Mouse (Mus musculus): ENCODE measurements around the gene Sgk2. TPM values are rescaled to one million over a fixed set of nuclear protein-coding genes. Genes with fewer than 3 reads are reported as not detected.
A peak's percentile ranks its signal among the peaks of the same experiment; 100 is the strongest.

Gene Sgk2
- polyA plus RNA-seq, 1 experiment from 2014 or later = 0.33 TPM

DNA sequence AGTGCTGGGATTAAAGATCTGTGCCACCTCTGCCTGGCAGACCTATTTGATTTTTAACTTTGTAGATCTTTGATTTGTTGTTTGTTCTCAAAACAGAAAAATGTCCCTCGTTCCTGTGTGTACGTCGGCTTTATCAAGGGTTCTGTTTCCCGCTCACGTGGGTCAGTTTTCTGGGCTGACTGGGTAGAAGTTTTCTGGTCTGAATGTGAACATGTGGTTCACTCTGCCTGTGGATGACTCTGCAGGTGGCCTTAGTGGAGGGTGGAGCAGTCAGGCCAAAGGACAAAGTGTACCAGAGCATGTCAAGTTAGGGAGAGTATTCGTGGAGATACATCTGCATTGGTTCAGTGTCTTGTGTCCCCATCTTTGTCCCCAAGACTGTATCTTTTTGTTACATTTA, 2.7 kb upstream of the Sgk2 start:
- H3K27ac ChIP-seq = no peak overlapping the region
- no peaks in the 10 kb centered on the region for H3K4me1 ChIP-seq (replicated peaks; ENCODE audit: control insufficient read depth, insufficient read depth, low read length)
- H3K36me3 ChIP-seq (replicated peaks; ENCODE audit: control insufficient read depth, insufficient read depth) = no peaks in the 10 kb centered on the region
- H3K9me3 ChIP-seq (ENCODE audit: control insufficient read depth, low read length) = no peaks in the 10 kb centered on the region
- no peak overlapping the region for H3K9ac ChIP-seq
- no peak for DNase-seq (ENCODE audit: low spot score)
- WGBS = 93% methylated on average over 6 of the region's 6 CpGs
- no peak overlapping the region for H3K4me2 ChIP-seq (replicated peaks)
- ATAC-seq (ENCODE audit: low FRiP score) = no peak
- H3K4me3 ChIP-seq (replicated peaks; ENCODE audit: low read length) = no peak overlapping the region
- H3K27me3 ChIP-seq (ENCODE audit: control insufficient read depth, insufficient read depth, low read length) = no peaks in the 10 kb centered on the region

DNA sequence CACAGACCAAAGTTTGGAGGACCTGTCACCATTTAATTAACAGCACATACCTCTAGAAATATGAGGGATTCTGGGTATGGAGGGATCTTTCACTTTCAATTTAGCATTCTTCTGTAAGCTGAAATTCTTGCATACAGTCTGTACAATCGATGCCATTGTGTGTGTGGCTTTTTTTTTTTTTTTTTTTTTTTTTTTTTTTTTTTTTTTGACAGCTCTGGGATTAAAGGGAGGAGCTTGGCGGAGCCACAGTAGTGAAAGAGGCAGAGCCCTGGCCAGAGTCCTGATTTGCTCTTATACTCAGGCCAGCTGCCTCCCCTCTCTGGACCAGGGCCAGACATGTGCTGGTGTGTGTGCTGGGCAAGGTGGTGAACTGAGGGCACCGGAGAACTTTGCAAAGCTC, 1.2 kb upstream of the Sgk2 start:
- Histone ChIP-seq H3K4me2 (replicated peaks) (no peak overlapping the region), H3K4me1 (replicated peaks; ENCODE audit: control insufficient read depth, insufficient read depth, low read length) (no peaks in the 10 kb centered on the region), H3K4me3 (replicated peaks; ENCODE audit: low read length) (no peak overlapping the region), H3K27ac (no peak overlapping the region), H3K9me3 (ENCODE audit: control insufficient read depth, low read length) (no peaks in the 10 kb centered on the region), H3K27me3 (ENCODE audit: control insufficient read depth, insufficient read depth, low read length) (no peaks in the 10 kb centered on the region), H3K9ac (no peak overlapping the region), H3K36me3 (replicated peaks; ENCODE audit: control insufficient read depth, insufficient read depth) (no peaks in the 10 kb centered on the region)
- DNase-seq (ENCODE audit: low spot score) = peak; percentile 57
- no peak for ATAC-seq (ENCODE audit: low FRiP score)
- WGBS = 59% methylated on average over 3 of the region's 3 CpGs

DNA sequence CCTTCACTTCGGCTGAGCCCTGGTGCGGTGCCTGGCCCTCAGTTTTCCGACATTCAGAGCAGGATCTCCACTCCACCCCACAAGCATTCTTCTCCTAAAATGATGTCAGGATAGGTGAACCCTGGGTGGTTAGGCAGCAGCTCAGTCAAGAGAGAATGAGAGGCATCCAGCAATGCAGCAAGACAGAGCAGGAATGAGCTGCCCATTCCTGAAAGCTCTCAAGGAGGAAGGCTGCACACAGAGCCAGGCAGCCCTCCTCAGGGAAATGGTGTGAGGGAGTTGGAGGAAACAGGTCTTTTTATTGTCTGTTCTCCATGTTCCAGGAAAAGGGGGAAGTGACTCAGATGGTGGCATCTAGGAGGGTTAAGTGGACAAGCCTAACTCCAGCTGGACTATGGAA, 366 bp upstream of the Sgk2 start:
- no peak overlapping the region for H3K4me2 ChIP-seq (replicated peaks)
- H3K9ac ChIP-seq = no peak overlapping the region
- no peaks in the 10 kb centered on the region for H3K27me3 ChIP-seq (ENCODE audit: control insufficient read depth, insufficient read depth, low read length)
- H3K36me3 ChIP-seq (replicated peaks; ENCODE audit: control insufficient read depth, insufficient read depth) = no peaks in the 10 kb centered on the region
- no peak overlapping the region for H3K4me3 ChIP-seq (replicated peaks; ENCODE audit: low read length)
- no peak overlapping the region for H3K27ac ChIP-seq
- DNase-seq (ENCODE audit: low spot score) (no peak), ATAC-seq (ENCODE audit: low FRiP score) (no peak)
- no peaks in the 10 kb centered on the region for H3K9me3 ChIP-seq (ENCODE audit: control insufficient read depth, low read length)
- no peaks in the 10 kb centered on the region for H3K4me1 ChIP-seq (replicated peaks; ENCODE audit: control insufficient read depth, insufficient read depth, low read length)
- 87% methylated on average over 3 of the region's 3 CpGs for WGBS

DNA sequence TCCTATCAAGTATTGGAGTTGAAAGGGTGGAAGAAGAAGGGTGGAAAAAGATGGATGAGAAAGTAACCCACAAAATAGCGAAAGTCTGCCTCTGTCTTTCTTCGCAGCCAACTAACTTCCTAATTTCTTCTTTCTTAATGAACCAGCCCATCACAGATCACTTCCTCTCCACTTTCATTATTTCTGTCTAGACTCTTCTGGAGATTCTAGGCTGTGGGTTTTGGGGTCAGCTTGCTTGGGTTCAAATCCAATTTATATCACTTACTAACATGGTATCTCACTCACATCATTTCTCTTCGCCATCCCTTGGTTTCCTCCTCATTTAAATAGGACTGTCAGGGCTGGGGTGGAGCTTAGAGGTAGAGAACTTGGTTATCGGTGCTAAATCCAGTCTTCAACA, 1.1 kb downstream of the Sgk2 start:
- DNase-seq (ENCODE audit: low spot score) (no peak), ATAC-seq (ENCODE audit: low FRiP score) (no peak)
- Histone ChIP-seq H3K4me2 (replicated peaks) (no peak overlapping the region), H3K4me1 (replicated peaks; ENCODE audit: control insufficient read depth, insufficient read depth, low read length) (no peaks in the 10 kb centered on the region), H3K36me3 (replicated peaks; ENCODE audit: control insufficient read depth, insufficient read depth) (no peaks in the 10 kb centered on the region), H3K4me3 (replicated peaks; ENCODE audit: low read length) (no peak overlapping the region), H3K9me3 (ENCODE audit: control insufficient read depth, low read length) (no peaks in the 10 kb centered on the region), H3K27me3 (ENCODE audit: control insufficient read depth, insufficient read depth, low read length) (no peaks in the 10 kb centered on the region), H3K9ac (no peak overlapping the region), H3K27ac (no peak overlapping the region)
- WGBS = 86% methylated on average over 4 of the region's 4 CpGs

DNA sequence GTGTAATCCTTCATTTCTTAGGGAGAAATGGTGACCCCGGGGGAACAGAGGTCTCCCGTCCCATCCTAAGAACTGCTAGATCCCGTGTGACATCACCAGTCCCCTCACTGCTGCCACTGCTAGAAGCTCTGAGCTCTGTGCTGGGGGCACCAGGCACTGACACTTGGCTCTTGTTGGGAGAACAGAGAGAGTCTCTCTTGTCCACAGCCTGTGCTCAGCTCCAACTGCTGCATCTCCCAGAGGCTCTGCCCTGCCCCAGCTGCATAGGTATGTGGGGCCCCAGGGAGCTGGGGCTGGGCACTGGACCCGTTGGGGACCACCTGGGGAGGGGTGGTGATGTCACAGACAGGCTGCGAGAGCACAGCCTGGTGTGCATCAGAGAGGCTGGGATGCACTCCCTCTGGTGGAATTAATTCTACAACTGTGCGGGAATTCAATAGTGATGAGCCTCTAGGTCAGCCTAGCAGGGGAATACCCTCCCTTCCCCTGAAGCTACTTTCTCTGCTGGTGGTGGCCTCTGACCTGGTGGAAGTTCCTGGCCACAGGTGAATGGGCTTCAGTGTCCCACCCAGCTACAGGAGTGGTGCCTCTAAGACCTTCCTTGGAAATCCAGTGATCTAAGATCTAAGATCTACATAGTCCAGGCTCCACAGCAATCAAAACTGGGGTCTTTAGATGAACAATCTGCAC, 4.4 kb downstream of the Sgk2 start:
- Histone ChIP-seq H3K4me3 (replicated peaks; ENCODE audit: low read length) (no peak overlapping the region), H3K36me3 (replicated peaks; ENCODE audit: control insufficient read depth, insufficient read depth) (no peaks in the 10 kb centered on the region), H3K4me1 (replicated peaks; ENCODE audit: control insufficient read depth, insufficient read depth, low read length) (no peaks in the 10 kb centered on the region), H3K9me3 (ENCODE audit: control insufficient read depth, low read length) (no peaks in the 10 kb centered on the region), H3K27ac (no peak overlapping the region), H3K4me2 (replicated peaks) (no peak overlapping the region), H3K9ac (no peak overlapping the region), H3K27me3 (ENCODE audit: control insufficient read depth, insufficient read depth, low read length) (no peaks in the 10 kb centered on the region)
- no peak for ATAC-seq (ENCODE audit: low FRiP score)
- 40% methylated on average over 6 of the region's 6 CpGs for WGBS
- DNase-seq (ENCODE audit: low spot score) = no peak

DNA sequence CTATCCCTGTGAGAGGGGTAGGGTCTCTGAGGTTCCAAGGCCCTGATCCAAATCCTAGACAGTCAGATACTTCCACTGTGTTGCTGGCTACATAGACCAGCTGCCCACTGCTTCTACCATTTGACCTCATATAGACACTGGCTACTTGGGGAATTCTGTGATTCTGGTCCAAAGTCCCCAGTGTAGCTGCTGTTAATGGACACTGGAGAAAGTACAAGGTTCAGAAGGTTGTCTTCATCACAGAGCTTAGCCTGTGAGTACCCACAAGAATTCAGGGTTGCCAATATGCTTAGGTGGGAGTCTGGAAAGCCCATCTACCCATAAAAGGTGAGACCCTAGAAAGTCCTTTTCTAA, 4.9 kb downstream of the Sgk2 start:
- Histone ChIP-seq H3K4me1 (replicated peaks; ENCODE audit: control insufficient read depth, insufficient read depth, low read length) (no peaks in the 10 kb centered on the region), H3K9ac (no peak overlapping the region), H3K4me2 (replicated peaks) (no peak overlapping the region), H3K4me3 (replicated peaks; ENCODE audit: low read length) (no peak overlapping the region), H3K27me3 (ENCODE audit: control insufficient read depth, insufficient read depth, low read length) (no peaks in the 10 kb centered on the region), H3K36me3 (replicated peaks; ENCODE audit: control insufficient read depth, insufficient read depth) (no peaks in the 10 kb centered on the region), H3K9me3 (ENCODE audit: control insufficient read depth, low read length) (no peaks in the 10 kb centered on the region), H3K27ac (no peak overlapping the region)
- ATAC-seq (ENCODE audit: low FRiP score) (no peak), DNase-seq (ENCODE audit: low spot score) (no peak)

DNA sequence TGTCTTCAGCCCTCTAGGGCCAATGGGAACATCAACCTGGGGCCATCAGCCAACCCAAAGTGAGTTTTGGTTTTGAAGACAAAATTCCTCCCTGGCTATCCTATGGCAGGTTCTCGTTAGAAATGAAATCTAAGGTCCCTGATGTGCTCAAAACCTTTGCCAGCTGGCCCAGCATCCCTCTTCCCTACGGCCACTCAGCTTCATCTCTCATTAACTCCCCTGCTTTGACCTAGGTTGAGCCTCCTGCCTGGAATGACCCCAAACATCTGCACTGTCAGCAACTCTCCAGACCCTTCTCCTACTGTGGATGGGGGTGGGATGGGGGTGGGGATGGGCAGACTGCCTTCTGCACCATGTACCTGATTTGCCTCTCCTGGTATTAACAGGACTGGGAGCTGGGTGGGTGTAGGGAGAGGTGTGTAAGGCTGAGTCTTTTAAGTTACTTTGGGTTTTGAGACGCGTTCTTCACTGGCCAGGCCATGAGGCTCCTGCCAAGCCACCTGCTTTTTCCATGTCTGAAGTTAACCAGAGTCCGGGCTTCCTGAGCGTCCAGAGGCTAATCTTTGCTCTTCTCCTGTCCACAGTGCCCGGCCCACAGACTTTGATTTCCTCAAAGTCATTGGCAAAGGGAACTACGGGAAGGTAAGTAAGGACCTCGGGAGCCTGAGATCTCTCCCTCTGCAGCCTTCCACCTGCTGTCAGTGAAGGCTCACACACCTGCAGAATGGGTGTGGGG, 6.9 kb downstream of the Sgk2 start:
- H3K4me2 ChIP-seq (replicated peaks) = no peak overlapping the region
- H3K9ac ChIP-seq = no peak overlapping the region
- H3K4me1 ChIP-seq (replicated peaks; ENCODE audit: control insufficient read depth, insufficient read depth, low read length) = no peaks in the 10 kb centered on the region
- DNase-seq (ENCODE audit: low spot score) = no peak
- H3K27me3 ChIP-seq (ENCODE audit: control insufficient read depth, insufficient read depth, low read length) = no peaks in the 10 kb centered on the region
- no peaks in the 10 kb centered on the region for H3K9me3 ChIP-seq (ENCODE audit: control insufficient read depth, low read length)
- no peaks in the 10 kb centered on the region for H3K36me3 ChIP-seq (replicated peaks; ENCODE audit: control insufficient read depth, insufficient read depth)
- ATAC-seq (ENCODE audit: low FRiP score) = no peak
- 83% methylated on average over 9 of the region's 9 CpGs for WGBS
- H3K4me3 ChIP-seq (replicated peaks; ENCODE audit: low read length) = no peak overlapping the region
- no peak overlapping the region for H3K27ac ChIP-seq

DNA sequence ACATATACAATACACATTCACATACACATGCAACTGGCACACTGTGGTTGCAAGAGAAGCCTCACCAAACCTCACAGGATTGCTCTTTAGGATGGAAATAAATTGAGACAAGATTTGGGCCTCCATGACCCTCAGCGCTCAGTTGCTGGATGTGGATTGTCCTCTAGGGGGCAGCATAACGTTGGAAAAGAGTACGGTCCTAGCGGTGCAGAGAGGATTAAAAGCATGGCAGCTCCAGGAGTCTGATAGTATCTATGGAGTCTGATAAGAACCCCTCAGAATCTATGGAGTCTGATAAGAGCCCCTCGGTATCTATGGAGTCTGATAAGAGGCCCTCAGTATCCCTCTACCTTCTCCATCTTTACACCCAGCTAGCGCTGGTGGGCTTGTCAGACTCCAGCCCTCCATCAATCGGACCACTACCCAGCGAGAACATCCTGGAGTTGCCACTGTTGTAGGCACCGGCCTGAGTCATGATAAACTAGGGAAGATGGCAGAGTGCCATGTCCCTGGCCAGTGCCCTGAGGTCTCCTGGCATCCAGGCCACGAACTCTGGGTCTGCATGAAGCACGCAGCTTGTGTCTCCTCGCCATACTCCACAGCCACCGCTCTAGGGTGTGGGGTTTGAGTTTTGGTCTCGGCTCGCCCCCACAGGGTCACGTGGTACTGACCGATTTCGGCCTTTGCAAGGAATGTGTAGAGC, 11.5 kb downstream of the Sgk2 start:
- Histone ChIP-seq H3K36me3 (replicated peaks; ENCODE audit: control insufficient read depth, insufficient read depth) (no peaks in the 10 kb centered on the region), H3K27ac (no peak overlapping the region), H3K9ac (no peak overlapping the region), H3K4me2 (replicated peaks) (peak overlapping the region; percentile 15), H3K4me3 (replicated peaks; ENCODE audit: low read length) (no peak overlapping the region), H3K27me3 (ENCODE audit: control insufficient read depth, insufficient read depth, low read length) (no peaks in the 10 kb centered on the region), H3K4me1 (replicated peaks; ENCODE audit: control insufficient read depth, insufficient read depth, low read length) (no peaks in the 10 kb centered on the region), H3K9me3 (ENCODE audit: control insufficient read depth, low read length) (no peaks in the 10 kb centered on the region)
- ATAC-seq (ENCODE audit: low FRiP score) (0 out of 2 replicates have a peak, but pooled peaks have one; percentile 65), DNase-seq (ENCODE audit: low spot score) (peak; percentile 84)
- 40% methylated on average over 18 of the region's 18 CpGs for WGBS

DNA sequence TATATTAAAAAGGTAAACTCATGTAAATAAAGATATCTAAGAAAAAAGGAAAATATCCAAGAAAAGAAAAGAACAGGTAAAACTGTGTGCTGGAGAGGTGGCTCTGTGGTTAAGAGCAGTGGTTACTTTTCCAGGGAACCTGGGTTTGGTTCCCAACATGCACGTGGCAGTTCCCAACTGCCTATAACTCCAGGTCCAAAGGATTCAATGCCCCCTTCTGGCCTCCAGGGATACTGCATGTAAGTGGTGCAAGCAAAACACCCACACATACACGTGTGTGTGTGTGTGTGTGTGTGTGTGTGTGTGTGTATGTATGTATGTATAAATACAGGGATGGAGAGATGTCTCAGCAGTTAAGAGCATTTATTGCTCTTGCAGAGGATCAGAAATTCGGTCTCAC, 12.6 kb downstream of the Sgk2 start:
- Histone ChIP-seq H3K9me3 (ENCODE audit: control insufficient read depth, low read length) (no peaks in the 10 kb centered on the region), H3K4me2 (replicated peaks) (no peak overlapping the region), H3K9ac (no peak overlapping the region), H3K27me3 (ENCODE audit: control insufficient read depth, insufficient read depth, low read length) (no peaks in the 10 kb centered on the region), H3K27ac (no peak overlapping the region), H3K36me3 (replicated peaks; ENCODE audit: control insufficient read depth, insufficient read depth) (no peaks in the 10 kb centered on the region), H3K4me1 (replicated peaks; ENCODE audit: control insufficient read depth, insufficient read depth, low read length) (no peaks in the 10 kb centered on the region), H3K4me3 (replicated peaks; ENCODE audit: low read length) (no peak overlapping the region)
- DNase-seq (ENCODE audit: low spot score) = no peak
- 29% methylated on average over 3 of the region's 3 CpGs for WGBS
- no peak for ATAC-seq (ENCODE audit: low FRiP score)

Measured in hindbrain, embryonic 14.5 days (tissue).